Mouse (Mus musculus): ENCODE results near the gene Ctdspl. TPM values are rescaled to one million over a fixed set of nuclear protein-coding genes. Genes with fewer than 3 reads are reported as not detected.

Gene Ctdspl
- polyA plus RNA-seq, 1 experiment: 24.2 TPM

DNA sequence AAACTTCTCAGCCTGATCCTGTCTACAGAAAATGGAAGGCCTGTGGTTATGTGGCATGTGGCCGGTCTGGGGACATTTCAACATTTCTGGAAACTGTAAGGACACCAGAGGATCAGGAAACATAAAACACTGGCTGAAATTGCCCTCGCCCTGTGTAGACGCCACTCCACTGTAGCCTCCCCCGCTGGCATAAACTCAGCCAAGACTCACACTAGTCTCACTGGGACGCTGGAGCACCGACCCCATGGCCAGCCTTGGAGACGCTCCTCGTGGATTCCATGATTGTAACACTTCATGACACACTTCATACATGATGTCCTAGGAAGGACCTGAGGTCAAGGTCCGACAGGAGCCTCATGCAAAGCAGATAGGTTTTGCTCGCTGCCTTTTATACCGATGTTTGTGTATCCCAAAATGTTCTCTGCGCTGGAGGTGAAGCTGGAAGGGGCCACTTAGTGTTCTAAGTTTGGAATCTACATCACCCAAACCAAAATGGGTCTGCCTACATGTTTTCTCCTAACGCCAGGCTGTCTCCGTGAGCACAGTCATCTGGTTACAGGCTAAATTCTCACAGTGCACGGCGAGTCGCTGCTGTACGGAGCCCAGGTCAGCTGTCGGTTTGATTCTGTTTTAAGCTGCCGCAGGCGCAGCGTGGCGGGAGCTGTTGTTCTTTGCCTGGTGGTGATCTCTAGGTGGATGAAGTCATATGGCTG is 77.9 kb downstream of the Ctdspl start:
- Histone ChIP-seq H3K4me1 (ENCODE audit: control insufficient read depth, insufficient read depth, insufficient read length, low read length) (peaks cover 8% of the 10 kb centered on the region), H3K27ac (replicated peaks; ENCODE audit: low read depth, low read length) (no peak overlapping the region), H3K4me3 (ENCODE audit: insufficient read depth, low read depth, low read length) (no peak overlapping the region)

DNA sequence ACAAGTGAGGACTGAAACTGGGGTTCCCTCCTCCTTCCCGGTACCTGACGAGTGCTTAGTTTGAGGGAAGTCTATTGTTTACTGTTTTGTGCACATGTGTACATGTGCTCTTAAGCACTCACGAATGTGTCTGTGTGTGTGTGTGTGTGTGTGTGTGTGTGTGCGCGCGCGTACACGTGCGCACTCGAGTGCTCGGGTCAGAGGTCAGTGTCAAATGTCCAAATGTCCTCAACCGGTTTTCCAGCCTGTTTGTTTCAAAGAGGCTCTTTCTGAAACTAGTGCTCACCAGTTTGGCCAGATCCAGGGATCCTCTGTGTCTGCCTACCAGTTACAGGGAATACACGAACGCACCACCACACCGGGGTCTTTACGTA is 78.4 kb downstream of the Ctdspl start:
- Histone ChIP-seq H3K4me3 (ENCODE audit: insufficient read depth, low read depth, low read length) (no peak overlapping the region), H3K27ac (replicated peaks; ENCODE audit: low read depth, low read length) (no peak overlapping the region), H3K4me1 (ENCODE audit: control insufficient read depth, insufficient read depth, insufficient read length, low read length) (peaks cover 8% of the 10 kb centered on the region)

DNA sequence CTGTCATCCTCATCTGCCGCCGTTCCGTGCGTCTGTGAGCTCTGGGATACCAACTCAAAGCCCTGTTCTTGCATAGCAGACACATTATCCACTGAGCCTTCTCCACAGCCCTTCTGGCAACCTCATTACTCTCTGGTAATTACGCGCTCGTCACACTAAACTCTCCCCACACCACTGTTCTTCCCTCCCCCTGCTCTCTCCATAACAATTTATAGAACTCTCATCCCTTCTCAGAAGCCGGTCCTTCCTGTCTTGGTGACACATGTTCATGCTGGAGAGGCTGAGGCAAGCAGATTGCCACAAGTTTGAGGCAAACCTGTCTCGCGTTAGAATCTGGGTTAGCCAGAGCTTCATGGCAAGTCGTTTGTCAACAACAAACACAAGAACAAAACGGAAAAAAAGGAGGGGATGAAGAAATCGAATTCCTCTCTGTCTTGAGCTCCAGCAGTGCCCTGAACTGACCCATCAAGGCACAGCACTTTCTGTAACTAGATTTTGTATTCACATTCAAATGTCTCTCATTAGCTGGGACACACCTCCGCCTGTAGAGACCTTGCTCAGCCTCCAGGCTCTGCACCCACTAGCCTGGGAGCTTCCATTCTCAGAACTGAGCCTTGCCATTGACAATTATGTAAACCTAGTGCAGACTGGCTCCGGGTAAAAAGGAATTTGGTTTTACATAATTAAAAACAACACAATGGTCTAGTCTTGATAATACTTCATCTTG is 79.2 kb downstream of the Ctdspl start:
- H3K27ac ChIP-seq (replicated peaks; ENCODE audit: low read depth, low read length): no peak overlapping the region
- H3K4me1 ChIP-seq (ENCODE audit: control insufficient read depth, insufficient read depth, insufficient read length, low read length): peaks cover 8% of the 10 kb centered on the region
- no peak overlapping the region for H3K4me3 ChIP-seq (ENCODE audit: insufficient read depth, low read depth, low read length)

DNA sequence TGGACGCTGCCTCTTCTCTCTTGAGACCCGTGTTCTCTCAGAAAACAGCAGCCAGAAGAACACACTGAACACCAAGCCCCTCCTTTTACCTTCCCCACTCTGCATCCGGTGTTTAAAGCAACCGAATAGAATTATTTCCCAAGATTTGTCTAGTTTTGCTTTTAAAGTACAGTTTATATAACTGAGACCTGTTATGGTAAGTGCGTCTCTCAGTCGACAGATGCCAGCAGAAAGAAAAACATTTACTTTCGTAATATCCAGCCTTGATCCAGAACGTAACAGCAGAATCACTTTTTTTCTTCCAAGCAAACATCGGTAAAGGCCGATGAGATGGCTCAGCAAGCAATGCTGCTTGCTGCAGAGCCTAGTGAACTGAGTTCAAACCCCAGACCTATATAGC is 81.0 kb downstream of the Ctdspl start:
- Histone ChIP-seq H3K27ac (replicated peaks; ENCODE audit: low read depth, low read length) (peak overlapping the region; percentile 33; the same call in 1 of the 2 replicates), H3K4me1 (ENCODE audit: control insufficient read depth, insufficient read depth, insufficient read length, low read length) (peaks cover 8% of the 10 kb centered on the region), H3K4me3 (ENCODE audit: insufficient read depth, low read depth, low read length) (no peak overlapping the region)

DNA sequence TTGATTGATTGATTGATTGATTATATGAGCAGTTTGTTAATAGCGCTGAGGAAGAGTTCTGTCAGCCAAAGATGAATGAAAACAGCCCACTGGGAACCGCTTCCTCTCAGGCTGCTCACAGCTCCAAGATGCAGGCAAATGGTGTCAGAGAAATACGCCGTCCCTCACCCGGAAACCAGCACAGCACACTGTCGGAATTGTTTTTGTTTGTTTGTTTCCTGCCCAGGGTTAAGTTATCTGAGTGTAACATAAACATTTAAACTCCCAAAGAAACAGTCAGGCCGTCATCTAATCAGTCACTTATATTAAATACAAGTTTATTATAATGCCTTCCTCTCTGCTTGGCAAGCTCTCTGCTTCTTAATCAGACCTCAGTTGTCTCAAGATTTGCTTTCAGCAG is 82.6 kb downstream of the Ctdspl start:
- no peak overlapping the region for H3K4me3 ChIP-seq (ENCODE audit: insufficient read depth, low read depth, low read length)
- H3K4me1 ChIP-seq (ENCODE audit: control insufficient read depth, insufficient read depth, insufficient read length, low read length): peaks cover 8% of the 10 kb centered on the region
- H3K27ac ChIP-seq (replicated peaks; ENCODE audit: low read depth, low read length): no peak overlapping the region

DNA sequence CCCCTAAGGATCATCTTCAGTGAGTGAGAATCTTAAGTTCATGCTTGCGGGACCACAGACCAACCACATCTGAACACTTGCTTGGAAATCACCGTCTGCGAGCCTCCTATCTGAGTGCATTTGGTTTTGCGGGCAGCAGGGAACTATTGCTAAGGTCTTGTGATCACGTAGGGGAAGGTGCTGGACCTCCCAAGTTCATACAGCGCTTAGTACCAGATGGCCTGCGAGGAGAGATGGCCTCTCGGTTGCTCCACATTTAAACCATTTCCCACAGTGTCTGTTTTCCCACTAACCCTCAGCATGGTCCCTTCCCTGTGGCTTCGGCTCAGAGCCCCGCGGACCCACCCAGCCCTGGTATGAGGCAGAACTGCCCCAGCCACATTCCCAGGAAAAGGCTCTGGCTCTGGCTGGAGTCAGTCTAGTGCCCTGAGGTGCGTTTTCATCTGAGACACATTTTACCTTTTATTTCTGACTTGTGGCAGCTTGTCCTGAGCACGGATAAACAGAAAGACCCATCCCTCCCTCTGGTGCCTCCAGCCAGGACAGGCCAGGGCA is 84.0 kb downstream of the Ctdspl start:
- H3K4me3 ChIP-seq (ENCODE audit: insufficient read depth, low read depth, low read length): no peak overlapping the region
- H3K27ac ChIP-seq (replicated peaks; ENCODE audit: low read depth, low read length): no peak overlapping the region
- H3K4me1 ChIP-seq (ENCODE audit: control insufficient read depth, insufficient read depth, insufficient read length, low read length): peaks cover 4% of the 10 kb centered on the region

DNA sequence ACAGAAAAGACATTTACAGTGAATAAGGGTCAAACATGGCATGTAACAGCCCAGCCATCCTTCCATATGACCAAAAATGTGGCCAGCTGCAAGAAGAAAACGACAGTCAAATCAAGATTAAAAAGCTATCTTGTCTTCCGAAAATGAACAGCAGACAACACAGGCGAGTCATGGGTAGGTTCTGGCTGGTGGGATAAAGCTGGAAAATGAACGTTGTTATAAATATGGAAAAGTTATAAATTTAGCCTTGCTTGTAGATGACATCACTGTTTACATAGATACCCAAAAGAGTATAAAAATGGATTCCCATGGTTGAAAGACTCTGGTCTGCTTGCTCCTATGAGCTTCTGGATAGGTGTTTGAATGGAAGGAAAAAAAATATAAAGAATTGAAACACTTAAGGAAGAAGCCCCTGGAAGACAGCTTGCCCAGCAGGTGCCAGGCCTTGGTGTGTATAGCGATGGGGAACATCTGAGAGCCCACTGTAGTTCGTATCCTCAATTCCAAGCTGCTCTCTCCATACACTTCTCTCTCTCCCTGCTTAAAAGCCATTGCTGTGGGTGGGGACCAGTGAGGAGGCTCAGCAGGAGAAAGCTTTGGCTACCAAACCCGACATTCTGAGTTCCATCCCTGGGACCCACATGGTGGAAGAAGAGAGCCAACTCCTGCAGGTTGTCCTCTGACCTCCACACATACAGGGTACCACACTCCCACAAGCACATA is 90.7 kb downstream of the Ctdspl start:
- H3K4me3 ChIP-seq (ENCODE audit: insufficient read depth, low read depth, low read length): no peak overlapping the region
- H3K4me1 ChIP-seq (ENCODE audit: control insufficient read depth, insufficient read depth, insufficient read length, low read length): no peaks in the 10 kb centered on the region

DNA sequence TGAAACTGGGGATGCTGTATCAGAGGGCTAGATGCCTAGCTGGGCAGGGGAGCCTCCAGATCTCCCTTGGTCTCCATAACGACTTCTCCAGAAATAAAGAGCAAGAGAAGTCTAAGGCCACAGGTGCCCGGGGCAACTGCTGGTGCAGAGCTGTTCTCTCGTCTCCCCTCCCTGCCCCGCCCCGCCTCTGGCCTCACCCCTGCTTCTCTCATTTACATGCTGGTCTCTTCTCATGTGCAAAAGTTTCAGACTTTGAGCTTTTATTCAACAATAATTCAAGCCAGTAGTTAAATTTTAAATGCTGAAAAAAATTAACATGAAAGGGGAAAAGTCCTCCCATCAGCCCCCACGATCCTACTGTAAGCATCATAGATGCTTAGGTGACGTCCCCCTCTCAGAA is 95.5 kb downstream of the Ctdspl start:
- H3K4me1 ChIP-seq (ENCODE audit: control insufficient read depth, insufficient read depth, insufficient read length, low read length): no peaks in the 10 kb centered on the region
- H3K27ac ChIP-seq (replicated peaks; ENCODE audit: low read depth, low read length): no peak overlapping the region
- H3K4me3 ChIP-seq (ENCODE audit: insufficient read depth, low read depth, low read length): no peak overlapping the region

More for the DNA sequence above, 90.7 kb downstream of the Ctdspl start:
- H3K27ac ChIP-seq (replicated peaks; ENCODE audit: low read depth, low read length): no peak overlapping the region

DNA sequence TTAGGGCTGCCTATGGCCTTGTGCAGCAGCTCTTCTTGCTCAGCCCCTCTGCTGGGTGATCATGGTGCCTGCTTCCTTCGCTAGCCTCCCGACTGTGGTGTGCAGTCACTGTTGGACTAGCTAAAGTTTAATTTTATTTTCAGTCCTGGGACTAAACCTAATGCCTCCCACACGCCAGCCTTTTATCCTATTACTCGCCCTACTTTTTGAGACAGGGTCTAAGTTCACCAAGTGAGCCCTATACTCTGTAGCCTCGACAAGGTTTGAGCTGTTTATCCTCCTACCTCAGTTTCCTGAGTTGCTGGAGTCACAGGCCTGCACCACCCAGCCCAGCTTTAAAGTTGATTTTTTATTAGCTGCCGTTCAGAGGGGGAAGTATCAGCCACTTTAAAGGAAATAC is 99.0 kb downstream of the Ctdspl start:
- H3K4me3 ChIP-seq (ENCODE audit: insufficient read depth, low read depth, low read length): no peak overlapping the region
- H3K4me1 ChIP-seq (ENCODE audit: control insufficient read depth, insufficient read depth, insufficient read length, low read length): peaks cover 17% of the 10 kb centered on the region
- H3K27ac ChIP-seq (replicated peaks; ENCODE audit: low read depth, low read length): no peak overlapping the region

DNA sequence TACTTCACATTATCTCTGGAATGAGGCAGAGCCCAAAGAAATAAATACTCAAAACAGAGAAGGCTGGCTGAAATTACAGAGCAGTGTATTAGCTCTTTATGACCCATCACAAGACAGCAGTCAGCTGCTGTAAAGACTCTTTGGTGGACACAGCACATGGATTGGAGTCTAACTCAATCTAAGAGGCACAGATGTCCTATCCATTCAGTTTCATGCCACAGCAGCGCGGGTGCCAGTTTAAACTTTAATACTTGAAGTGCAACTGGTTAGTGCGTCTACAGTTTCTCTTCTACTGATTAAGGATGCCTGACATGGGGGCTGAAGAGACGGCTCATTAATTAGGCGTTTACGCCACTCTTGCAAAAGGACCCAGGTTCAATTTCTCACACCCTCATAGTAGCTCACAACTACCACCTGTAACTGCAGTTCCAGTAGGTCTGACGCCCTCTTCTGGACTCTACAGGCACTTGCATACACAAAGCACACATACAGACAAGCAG is 99.6 kb downstream of the Ctdspl start:
- H3K4me1 ChIP-seq (ENCODE audit: control insufficient read depth, insufficient read depth, insufficient read length, low read length): peaks cover 17% of the 10 kb centered on the region
- no peak overlapping the region for H3K27ac ChIP-seq (replicated peaks; ENCODE audit: low read depth, low read length)
- no peak overlapping the region for H3K4me3 ChIP-seq (ENCODE audit: insufficient read depth, low read depth, low read length)

DNA sequence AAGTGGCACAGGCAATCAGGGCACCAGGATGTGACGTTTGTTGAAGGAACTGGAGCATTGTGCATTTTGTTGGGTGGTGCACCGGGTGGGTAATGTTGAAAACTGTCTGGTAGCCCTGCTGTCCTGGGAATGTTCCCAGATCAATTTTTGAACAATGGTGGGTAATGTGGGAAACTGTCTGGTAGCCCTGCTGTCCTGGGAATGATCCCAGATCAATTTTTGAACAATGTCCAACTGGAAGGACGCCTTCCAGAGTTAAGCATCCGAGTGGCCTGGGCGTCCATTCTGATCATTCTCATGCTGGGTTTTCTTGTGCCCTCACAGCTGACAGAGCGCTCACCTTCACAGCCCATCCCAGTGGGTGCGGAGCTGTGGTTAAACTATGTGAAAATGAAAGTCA is 101.1 kb downstream of the Ctdspl start:
- Histone ChIP-seq H3K27ac (replicated peaks; ENCODE audit: low read depth, low read length) (peak overlapping the region; percentile 70), H3K4me3 (ENCODE audit: insufficient read depth, low read depth, low read length) (no peak overlapping the region), H3K4me1 (ENCODE audit: control insufficient read depth, insufficient read depth, insufficient read length, low read length) (peaks cover 26% of the 10 kb centered on the region)

DNA sequence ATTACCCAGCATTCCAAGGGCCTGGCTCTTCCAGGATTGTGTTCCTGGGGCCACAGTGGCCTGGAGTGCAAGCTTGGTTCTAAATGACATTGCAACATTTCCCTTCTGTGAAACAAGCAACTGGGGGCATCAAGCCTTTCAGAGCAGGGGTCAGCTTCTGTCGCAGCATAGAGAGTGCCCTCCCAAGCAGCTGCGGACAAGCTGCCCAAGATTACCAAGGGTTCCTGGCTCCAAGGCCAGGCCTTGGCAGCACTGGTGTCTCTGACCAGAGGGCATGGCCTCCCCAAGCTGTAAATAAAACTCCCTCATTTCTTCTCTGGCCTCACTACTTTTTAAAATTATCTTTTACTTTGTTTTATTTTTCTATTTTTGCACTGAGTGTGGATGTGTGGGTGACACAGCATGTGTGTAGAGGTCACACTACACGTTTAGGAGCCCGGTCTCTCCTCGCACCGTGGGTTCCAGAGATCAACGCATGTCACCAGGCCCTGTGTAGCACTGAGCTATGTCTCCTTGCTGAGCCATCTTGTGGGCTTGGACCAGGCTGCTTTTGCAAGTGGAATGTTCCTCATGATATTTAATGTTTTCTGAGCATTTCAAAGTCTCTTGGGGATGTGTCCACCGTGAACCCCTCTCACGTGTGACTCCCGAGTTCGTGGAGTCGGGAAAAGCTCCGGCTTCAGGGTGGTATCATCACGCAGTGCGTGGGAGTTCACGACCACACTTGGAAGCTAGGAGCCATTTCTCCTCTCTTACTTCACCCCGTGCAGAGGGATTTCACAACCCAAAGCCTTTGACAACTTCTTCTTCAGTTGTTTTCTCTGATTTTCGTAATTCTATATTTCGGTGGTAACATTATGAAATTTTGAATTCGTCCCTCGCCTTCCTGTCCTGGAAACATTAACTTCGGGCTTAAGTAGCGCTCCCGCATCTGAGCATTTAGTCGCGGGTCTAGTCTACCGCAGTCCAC is 102.3 kb downstream of the Ctdspl start:
- Histone ChIP-seq H3K4me3 (ENCODE audit: insufficient read depth, low read depth, low read length) (no peak overlapping the region), H3K4me1 (ENCODE audit: control insufficient read depth, insufficient read depth, insufficient read length, low read length) (peaks cover 33% of the 10 kb centered on the region), H3K27ac (replicated peaks; ENCODE audit: low read depth, low read length) (peak overlapping the region; percentile 98)

DNA sequence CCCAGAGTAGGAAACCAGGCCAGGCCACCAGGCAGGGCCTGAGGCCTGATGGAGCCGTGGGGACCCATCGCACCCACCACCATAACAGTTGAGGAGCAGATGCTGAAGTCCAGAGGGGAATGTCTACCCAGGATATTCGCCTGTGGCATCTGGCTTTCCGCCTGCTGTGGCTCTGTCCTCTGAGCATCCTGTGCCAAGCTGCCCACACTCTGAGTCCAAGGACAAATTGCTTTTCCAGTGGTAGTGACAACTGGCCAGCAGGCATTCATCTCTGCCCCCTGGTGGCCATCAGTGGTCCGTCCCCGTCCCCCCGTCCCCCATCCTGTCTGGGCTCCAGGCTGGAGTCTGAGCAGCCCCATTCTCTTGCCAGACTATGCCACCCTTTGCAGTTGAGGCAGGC is 103.3 kb downstream of the Ctdspl start:
- Histone ChIP-seq H3K27ac (replicated peaks; ENCODE audit: low read depth, low read length) (peak overlapping the region; percentile 88), H3K4me1 (ENCODE audit: control insufficient read depth, insufficient read depth, insufficient read length, low read length) (peaks cover 33% of the 10 kb centered on the region), H3K4me3 (ENCODE audit: insufficient read depth, low read depth, low read length) (no peak overlapping the region)

DNA sequence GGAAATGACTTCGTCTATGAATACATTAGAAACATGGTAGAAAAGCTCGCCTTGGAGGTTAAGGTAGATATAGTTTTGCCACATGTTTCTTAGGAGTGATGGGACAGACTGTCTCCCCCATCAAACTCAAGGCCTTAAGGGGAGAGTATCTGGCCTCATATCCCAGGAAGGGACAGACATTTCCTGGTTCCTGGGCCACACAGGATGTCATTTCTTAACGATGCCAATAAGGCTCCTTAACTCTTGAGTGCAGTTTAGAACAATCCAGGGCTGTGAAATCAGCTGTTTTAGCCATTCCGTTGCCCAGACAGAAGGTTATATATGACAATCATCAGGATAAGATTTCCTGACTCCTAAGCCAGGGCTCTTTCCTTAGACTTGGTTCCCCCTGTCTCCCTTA is 104.8 kb downstream of the Ctdspl start:
- peaks cover 35% of the 10 kb centered on the region for H3K4me1 ChIP-seq (ENCODE audit: control insufficient read depth, insufficient read depth, insufficient read length, low read length)
- H3K27ac ChIP-seq (replicated peaks; ENCODE audit: low read depth, low read length): peak overlapping the region; percentile 72
- H3K4me3 ChIP-seq (ENCODE audit: insufficient read depth, low read depth, low read length): 0 out of 2 replicates have a peak overlapping the region, but pooled peaks have one; percentile 16
